Mouse (Mus musculus) hindbrain, embryonic 12.5 days (tissue): ENCODE measurements around the gene Gm9508. TPM values are rescaled to one million over a fixed set of nuclear protein-coding genes. Genes with fewer than 3 reads are reported as not detected.
"Not testable (repeated sequence)": the region's sequence is repeated elsewhere in the genome, so short reads cannot be mapped to it uniquely, and the experiment has no call there.

ENCODE experiments used
- ATAC-seq: fragments of 200-750 bp; cut with Nextera tagmentation; 2 replicates; pipeline ENCODE4 v1.8.0; 2017; ENCODE audit warnings: moderate TSS enrichment; ENCODE audit not compliant: low FRiP score
- H3K27ac ChIP-seq: fragments of 300-500 bp; sonication (generic); 2 replicates; pipeline ENCODE4 v1.5.1; 2016; ENCODE audit warnings: mild to moderate bottlenecking
- H3K27me3 ChIP-seq: fragments of 300-500 bp; sonication (generic); 2 replicates; pipeline ENCODE4 v1.6.1; 2016; ENCODE audit warnings: mild to moderate bottlenecking
- H3K36me3 ChIP-seq: fragments of 300-500 bp; sonication (generic); 2 replicates; pipeline ENCODE4 v1.6.1; 2016; ENCODE audit warnings: mild to moderate bottlenecking
- H3K4me1 ChIP-seq: fragments of 300-500 bp; sonication (generic); 2 replicates; pipeline ENCODE4 v1.6.1; 2016
- H3K4me2 ChIP-seq: fragments of 300-500 bp; sonication (generic); replicated peaks from 2 replicates; pipeline ENCODE4 v1.6.1; 2016; ENCODE audit warnings: mild to moderate bottlenecking
- H3K4me3 ChIP-seq: fragments of 300-500 bp; sonication (generic); 2 replicates; pipeline ENCODE4 v1.5.1; 2016; ENCODE audit warnings: mild to moderate bottlenecking
- H3K9ac ChIP-seq: fragments of 300-500 bp; sonication (generic); 2 replicates; pipeline ENCODE4 v1.6.1; 2016; ENCODE audit warnings: mild to moderate bottlenecking, moderate library complexity
- H3K9me3 ChIP-seq: fragments of 300-500 bp; sonication (generic); replicated peaks from 2 replicates; pipeline ENCODE4 v1.6.1; 2016; ENCODE audit warnings: mild to moderate bottlenecking
- WGBS: fragments of 180-500 bp; shearing (Covaris S2); methylation state at CpG from one replicate; pipeline ENCODE4 v1.1.7; 2016; 5-methylcytosine and 5-hydroxymethylcytosine counted together
- polyA plus RNA-seq: library from polyadenylated mRNA; unstranded; fragments of >200 nt; fragmentation: Nextera tagmentation; extraction: Ambion mirVana; gene quantifications from 2 replicates; pipeline ENCODE4 v1.2.1, GENCODE M21; 2016

Gene Gm9508
- not detected in 2 replicates for polyA plus RNA-seq

DNA sequence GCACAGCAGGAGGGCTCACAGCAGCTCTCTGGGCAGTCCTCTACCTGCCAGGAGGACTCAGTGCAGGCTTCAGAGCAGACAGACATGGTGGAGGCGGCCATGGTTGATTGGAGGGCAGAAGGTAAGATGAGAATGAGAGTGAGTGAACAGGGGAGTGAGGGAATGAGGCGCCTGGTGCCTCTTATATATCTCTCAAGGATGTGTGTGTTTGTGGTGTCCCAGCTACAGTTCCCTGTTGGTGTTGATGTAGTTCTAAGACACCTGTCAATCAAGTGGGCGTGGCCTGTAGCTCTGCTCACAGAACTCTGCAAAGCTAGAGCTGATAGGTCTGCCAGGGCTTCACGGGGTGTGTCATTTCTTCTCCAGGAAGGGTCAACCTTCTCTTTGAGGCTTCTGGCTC, at the start of gene Gm9508:
Gene Gm9508 (minus strand): TSS at position 101 of the 400 bp plus-strand sequence.
- Histone ChIP-seq H3K4me2 (no peak within 1 kb of the TSS), H3K4me1 (peaks cover 4% of the 10 kb centered on the region), H3K27me3 (0 out of 2 replicates have a peak, but pooled peaks cover 5% of the 10 kb centered on the region), H3K9ac (no peak within 1 kb of the TSS), H3K4me3 (no peak within 1 kb of the TSS), H3K27ac (no peak within 1 kb of the TSS), H3K36me3 (no peaks in the 10 kb centered on the region), H3K9me3 (0 out of 2 replicates have a peak, but pooled peaks cover 3% of the 10 kb centered on the region)
- ATAC-seq, result no peak
- 40% methylated on average over 4 of the region's 4 CpGs for WGBS

DNA sequence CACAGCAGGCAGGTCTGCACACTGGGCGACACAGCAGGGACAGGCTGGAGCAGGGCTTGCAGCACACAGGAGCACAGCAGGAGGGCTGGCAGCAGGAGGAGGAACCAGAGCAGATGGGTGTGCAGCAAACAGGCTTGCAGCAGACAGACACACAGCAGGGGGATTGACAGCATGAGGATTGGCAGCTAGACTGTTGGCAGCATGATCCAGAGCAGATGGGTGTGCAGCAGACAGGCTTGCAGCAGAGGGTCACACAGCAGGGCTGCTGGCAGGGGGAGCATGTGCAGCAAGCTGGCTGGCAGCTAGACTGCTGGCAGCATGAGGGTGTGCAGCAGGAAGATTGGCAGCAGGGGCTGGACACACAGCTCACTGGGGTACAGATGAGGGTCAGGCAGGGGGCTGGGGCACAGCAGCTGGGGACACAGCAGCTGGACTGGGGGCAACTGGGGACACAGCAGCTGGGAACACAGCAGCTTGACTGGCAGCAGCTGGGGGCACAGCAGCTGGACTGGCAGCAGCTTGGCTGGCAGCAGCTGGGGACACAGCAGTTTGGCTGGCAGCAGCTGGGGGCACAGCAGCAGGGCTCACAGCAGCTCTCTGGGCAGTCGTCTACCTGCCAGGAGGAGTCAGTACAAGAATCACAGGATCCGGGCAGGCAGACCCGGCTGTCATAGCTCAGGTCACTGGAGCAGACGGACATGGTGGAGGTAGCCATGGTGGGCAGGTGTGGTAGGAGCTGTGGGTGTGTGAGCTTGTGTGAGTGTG, 45.1 kb upstream of the Gm9508 start, which contains the start of gene Gm18596:
Gene Gm18596 (minus strand): TSS at position 715 of the 765 bp plus-strand sequence.
- ATAC-seq, result not testable (repeated sequence)

DNA sequence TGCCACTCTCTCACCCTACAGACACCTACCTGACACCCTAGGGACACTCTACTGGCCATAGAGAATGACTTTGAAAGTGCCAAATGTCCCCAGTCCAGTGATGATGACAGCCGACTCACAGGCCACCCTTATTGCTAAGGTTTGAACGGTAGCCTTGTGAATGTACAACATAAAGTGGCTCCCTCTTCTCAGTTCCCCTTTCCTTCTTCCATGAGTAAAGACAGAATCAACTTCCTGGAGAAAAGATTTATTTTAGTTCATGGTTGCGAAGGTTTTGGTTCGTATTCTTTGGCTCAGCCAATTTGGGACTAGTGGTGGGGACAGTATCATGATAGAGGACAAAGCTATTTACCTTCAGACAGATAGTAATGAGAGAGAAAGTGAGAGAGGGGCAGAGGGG, 41.9 kb upstream of the Gm9508 start:
- Histone ChIP-seq H3K27me3 (no peaks in the 10 kb centered on the region), H3K4me2 (no peak overlapping the region), H3K36me3 (no peaks in the 10 kb centered on the region), H3K27ac (no peak overlapping the region), H3K9me3 (peaks cover 6% of the 10 kb centered on the region; the same call in 1 of the 2 replicates), H3K4me1 (peaks cover 6% of the 10 kb centered on the region; the same call in 1 of the 2 replicates), H3K9ac (no peak overlapping the region), H3K4me3 (no peak overlapping the region)
- ATAC-seq, result no peak
- WGBS, result 92% methylated on average over 4 of the region's 4 CpGs

More for the DNA sequence above, 45.1 kb upstream of the Gm9508 start, which contains the start of gene Gm18596:
- WGBS, result 35% methylated on average over 5 of the region's 5 CpGs
- not testable (repeated sequence) for H3K27me3 ChIP-seq, H3K4me1 ChIP-seq, H3K9me3 ChIP-seq, H3K4me2 ChIP-seq, H3K27ac ChIP-seq, H3K36me3 ChIP-seq, H3K9ac ChIP-seq, H3K4me3 ChIP-seq

DNA sequence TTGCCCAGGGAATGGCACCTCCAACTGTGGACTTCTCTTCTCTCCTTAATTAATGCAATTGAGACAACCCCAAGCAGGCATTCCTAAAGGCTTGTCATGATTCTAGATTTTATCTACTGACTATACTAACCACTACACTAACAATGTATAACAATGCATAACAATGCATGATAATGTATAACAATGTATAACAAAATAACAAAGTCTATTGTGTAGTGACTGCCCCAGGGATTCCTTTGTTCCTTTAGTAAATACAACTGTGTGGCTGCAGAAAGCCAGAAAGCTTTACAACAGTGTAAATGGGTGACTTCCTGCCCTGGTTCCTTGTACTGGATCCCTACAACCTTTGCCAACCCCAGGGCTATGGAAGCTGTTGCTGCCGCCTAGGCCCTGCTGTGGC, 38.9 kb upstream of the Gm9508 start:
- Histone ChIP-seq H3K9me3 (peaks cover 6% of the 10 kb centered on the region; the same call in 1 of the 2 replicates), H3K4me1 (peaks cover 2% of the 10 kb centered on the region; the same call in 1 of the 2 replicates), H3K9ac (no peak overlapping the region), H3K4me3 (no peak overlapping the region), H3K27ac (no peak overlapping the region), H3K36me3 (no peaks in the 10 kb centered on the region), H3K4me2 (no peak overlapping the region), H3K27me3 (no peaks in the 10 kb centered on the region)
- WGBS, result 95% methylated on average over 1 of the region's 1 CpGs
- no peak for ATAC-seq

DNA sequence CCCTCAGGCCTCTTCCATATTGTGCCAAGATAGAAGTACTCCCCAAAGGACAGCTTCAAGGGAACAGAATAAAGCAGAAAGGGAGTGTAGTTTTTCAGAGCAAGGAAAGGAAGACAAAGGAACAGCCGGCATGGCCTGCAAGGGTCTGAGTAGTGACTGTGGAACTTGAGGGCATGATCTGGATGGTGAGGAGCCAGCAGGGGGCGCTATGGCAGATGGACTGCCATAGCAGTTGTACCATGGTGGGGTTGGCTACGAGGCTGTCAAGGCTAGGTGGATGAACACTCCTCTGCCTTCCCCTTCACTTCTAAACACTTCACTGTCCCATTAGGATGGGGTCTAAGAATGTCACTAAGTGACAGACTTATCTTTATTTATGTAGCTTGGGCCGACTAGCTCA, 32.2 kb upstream of the Gm9508 start:
- no peak overlapping the region for H3K4me2 ChIP-seq
- H3K9me3 ChIP-seq, result no peaks in the 10 kb centered on the region
- no peak overlapping the region for H3K9ac ChIP-seq
- H3K36me3 ChIP-seq, result no peaks in the 10 kb centered on the region
- H3K27ac ChIP-seq, result no peak overlapping the region
- no peak for ATAC-seq
- H3K4me3 ChIP-seq, result no peak overlapping the region
- 52% methylated on average over 4 of the region's 4 CpGs for WGBS
- H3K27me3 ChIP-seq, result no peaks in the 10 kb centered on the region
- H3K4me1 ChIP-seq, result no peaks in the 10 kb centered on the region

DNA sequence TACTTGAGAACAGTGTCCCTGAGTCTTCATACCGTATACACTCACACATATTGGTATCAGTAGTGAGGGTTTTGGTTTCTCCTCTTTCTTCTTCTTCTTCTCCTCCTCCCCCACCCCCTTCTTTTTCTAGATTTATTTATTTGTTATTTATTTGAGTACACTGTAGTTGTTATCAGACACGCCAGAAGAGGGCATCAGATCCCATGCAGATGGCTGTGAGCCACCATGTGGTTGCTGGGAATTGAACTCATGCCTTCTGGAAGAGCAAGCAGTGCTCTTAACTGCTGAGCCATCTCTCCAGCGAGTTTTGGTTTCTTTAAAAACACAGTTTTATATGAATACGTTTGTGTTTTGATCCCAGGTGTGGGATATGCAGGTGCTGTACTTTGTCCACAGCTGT, 31.2 kb upstream of the Gm9508 start:
- Histone ChIP-seq H3K4me2 (no peak overlapping the region), H3K36me3 (no peaks in the 10 kb centered on the region), H3K9ac (no peak overlapping the region), H3K4me1 (no peaks in the 10 kb centered on the region), H3K27ac (no peak overlapping the region), H3K9me3 (no peaks in the 10 kb centered on the region), H3K27me3 (no peaks in the 10 kb centered on the region), H3K4me3 (no peak overlapping the region)
- no peak for ATAC-seq
- 60% methylated on average over 4 of the region's 4 CpGs for WGBS

DNA sequence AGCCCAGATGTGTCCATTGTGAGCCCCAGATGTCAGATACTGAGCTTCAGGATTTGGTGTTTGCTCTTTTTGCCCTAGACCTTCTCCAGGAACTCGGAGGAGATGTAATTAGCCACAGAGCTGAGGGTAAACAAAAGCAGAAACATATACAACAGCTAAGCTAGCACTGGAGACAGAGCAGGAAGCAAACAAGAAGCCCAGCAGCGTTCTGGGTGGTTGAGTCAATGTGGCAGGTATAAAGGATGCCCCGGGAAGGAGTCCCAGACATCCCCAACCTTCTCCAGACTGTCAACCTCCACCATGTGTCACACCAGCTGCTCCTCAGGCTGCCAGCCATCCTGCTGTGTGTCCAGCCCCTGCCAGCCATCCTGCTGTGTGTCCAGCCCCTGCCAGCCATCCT, 29.2 kb upstream of the Gm9508 start, which contains the start of gene Gm10100:
Gene Gm10100 (plus strand): TSS at position 301 of the 400 bp plus-strand sequence.
- no peak for ATAC-seq

DNA sequence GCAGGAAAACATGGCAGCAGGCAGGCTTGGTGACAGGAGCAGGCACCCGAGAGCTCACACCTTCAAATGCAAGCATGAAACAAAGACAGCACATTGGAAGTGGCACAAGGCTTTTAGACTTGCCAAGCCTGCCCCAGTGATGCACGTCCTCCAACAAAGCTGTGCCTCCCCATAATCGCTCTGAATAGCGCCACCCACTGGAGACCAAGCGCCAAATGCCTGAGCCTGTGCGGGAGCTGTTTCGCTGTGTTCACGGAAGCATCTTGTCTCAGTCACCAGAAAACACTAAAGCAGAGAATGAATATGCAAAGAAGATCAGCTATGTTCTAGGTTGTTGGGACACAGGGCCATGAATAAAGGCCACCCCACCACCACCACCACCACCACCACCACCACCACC, 27.8 kb upstream of the Gm9508 start:
- H3K27ac ChIP-seq, result no peak overlapping the region
- H3K4me2 ChIP-seq, result no peak overlapping the region
- H3K27me3 ChIP-seq, result no peaks in the 10 kb centered on the region
- 75% methylated on average over 8 of the region's 8 CpGs for WGBS
- H3K4me1 ChIP-seq, result no peaks in the 10 kb centered on the region
- no peaks in the 10 kb centered on the region for H3K36me3 ChIP-seq
- H3K9ac ChIP-seq, result no peak overlapping the region
- H3K4me3 ChIP-seq, result no peak overlapping the region
- no peaks in the 10 kb centered on the region for H3K9me3 ChIP-seq
- no peak for ATAC-seq

More for the DNA sequence above, 29.2 kb upstream of the Gm9508 start, which contains the start of gene Gm10100:
- H3K9me3 ChIP-seq, result no peaks in the 10 kb centered on the region
- 38% methylated on average over 3 of the region's 3 CpGs for WGBS
- no peaks in the 10 kb centered on the region for H3K4me1 ChIP-seq
- H3K36me3 ChIP-seq, result no peaks in the 10 kb centered on the region
- no peak within 1 kb of the TSS for H3K4me3 ChIP-seq
- no peaks in the 10 kb centered on the region for H3K27me3 ChIP-seq
- no peak within 1 kb of the TSS for H3K4me2 ChIP-seq
- no peak within 1 kb of the TSS for H3K9ac ChIP-seq
- H3K27ac ChIP-seq, result no peak within 1 kb of the TSS

DNA sequence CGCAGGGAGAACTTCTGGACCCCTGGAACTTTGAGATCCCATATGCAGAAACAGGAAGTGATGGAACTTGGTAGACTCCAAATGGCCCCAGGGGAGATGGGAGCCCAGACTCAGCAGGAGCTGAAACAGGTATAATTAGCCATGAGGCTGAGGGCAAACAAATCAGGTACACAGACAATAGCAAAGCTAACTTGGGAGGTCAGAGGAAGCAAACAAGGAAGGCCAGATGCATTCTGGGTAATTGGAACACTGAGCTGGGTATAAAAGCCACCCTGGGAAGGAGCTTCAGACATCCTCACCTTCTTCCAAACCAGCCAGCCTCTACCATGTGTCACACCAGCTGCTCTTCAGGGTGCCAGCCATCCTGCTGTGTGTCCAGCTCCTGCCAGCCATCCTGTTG, 23.3 kb upstream of the Gm9508 start, which contains the start of gene Krtap12-1:
Gene Krtap12-1 (plus strand): TSS at position 301 of the 400 bp plus-strand sequence.
- H3K9ac ChIP-seq, H3K4me2 ChIP-seq, H3K27me3 ChIP-seq, H3K4me3 ChIP-seq, ATAC-seq, H3K36me3 ChIP-seq, H3K27ac ChIP-seq, H3K4me1 ChIP-seq, H3K9me3 ChIP-seq: not testable (repeated sequence)
- 82% methylated on average over 1 of the region's 1 CpGs for WGBS

DNA sequence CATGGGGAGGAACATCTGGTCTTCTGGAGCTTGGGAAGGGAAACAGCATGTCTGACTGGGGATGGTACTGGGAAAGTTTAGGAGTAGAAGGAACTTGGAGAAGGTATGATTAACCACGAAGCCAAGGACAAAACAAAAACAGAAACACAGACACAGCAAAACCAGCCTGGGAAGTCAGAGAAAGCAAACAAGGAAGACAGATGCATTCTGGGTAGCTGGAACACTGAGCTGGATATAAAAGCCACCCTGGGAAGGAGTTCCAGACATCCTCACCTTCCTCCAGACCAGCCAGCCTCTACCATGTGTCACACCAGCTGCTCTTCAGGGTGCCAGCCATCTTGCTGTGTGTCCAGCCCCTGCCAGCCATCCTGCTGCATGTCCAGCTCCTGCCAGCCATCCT, 18.5 kb upstream of the Gm9508 start, which contains the start of gene Gm10142:
Gene Gm10142 (plus strand): TSS at position 301 of the 400 bp plus-strand sequence.
- 94% methylated on average over 1 of the region's 1 CpGs for WGBS
- Histone ChIP-seq H3K4me3 (no peak within 1 kb of the TSS), H3K9me3 (0 out of 2 replicates have a peak, but pooled peaks cover 6% of the 10 kb centered on the region), H3K36me3 (no peaks in the 10 kb centered on the region), H3K9ac (no peak within 1 kb of the TSS), H3K27ac (no peak within 1 kb of the TSS), H3K4me2 (no peak within 1 kb of the TSS), H3K4me1 (no peaks in the 10 kb centered on the region), H3K27me3 (no peaks in the 10 kb centered on the region)
- ATAC-seq, result no peak

DNA sequence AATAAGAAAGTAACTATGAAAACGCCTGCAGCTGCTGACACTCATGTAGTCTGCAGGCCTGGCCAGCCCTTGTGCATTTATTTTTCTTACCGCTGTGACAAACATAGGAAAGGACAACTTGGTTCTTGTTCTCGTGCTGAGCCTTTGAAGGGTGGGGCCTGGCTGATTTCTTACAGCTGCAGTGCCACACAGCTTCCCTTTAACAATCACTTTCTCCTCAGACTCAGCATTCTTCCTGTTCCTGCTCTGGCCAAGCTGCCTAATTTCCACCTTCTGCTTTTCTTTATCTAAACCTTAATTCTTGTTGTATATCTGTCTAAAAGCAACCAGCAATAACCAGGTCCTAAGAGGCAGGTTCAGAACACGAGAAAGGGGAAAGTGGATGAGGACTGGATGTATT, 16.7 kb upstream of the Gm9508 start:
- Histone ChIP-seq H3K4me1 (no peaks in the 10 kb centered on the region), H3K27me3 (no peaks in the 10 kb centered on the region), H3K9me3 (0 out of 2 replicates have a peak, but pooled peaks cover 6% of the 10 kb centered on the region), H3K4me2 (no peak overlapping the region), H3K36me3 (no peaks in the 10 kb centered on the region), H3K4me3 (no peak overlapping the region), H3K9ac (no peak overlapping the region), H3K27ac (no peak overlapping the region)
- 72% methylated on average over 4 of the region's 4 CpGs for WGBS
- no peak for ATAC-seq

DNA sequence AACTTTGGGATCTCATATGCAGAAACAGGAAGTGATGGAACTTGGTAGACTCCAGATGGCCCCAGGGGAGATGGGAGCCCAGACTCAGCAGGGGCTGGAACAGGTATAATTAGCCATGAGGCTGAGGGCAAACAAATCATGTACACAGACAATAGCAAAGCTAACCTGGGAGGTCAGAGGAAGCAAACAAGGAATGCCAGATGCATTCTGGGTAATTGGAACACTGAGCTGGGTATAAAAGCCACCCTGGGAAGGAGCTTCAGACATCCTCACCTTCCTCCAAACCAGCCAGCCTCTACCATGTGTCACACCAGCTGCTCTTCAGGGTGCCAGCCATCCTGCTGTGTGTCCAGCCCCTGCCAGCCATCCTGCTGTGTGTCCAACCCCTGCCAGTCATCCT, 14.1 kb upstream of the Gm9508 start, which contains the start of gene Gm10024:
Gene Gm10024 (plus strand): TSS at position 301 of the 400 bp plus-strand sequence.
- H3K27ac ChIP-seq, H3K9ac ChIP-seq, H3K4me1 ChIP-seq, ATAC-seq, H3K27me3 ChIP-seq, H3K4me3 ChIP-seq, H3K36me3 ChIP-seq, H3K4me2 ChIP-seq: not testable (repeated sequence)
- H3K9me3 ChIP-seq, result peaks cover 14% of the 10 kb centered on the region; the same call in 1 of the 2 replicates
